Mouse (Mus musculus): ENCODE results near the gene Gm42791. TPM values are rescaled to one million over a fixed set of nuclear protein-coding genes. Genes with fewer than 3 reads are reported as not detected.

The Gm42791 gene
- polyA plus RNA-seq, 1 experiment from 2014 or later = not detected

GRCm38 (mm10) chr5:148862136-148862535 is 132.8 kb downstream of the Gm42791 start:
- Histone ChIP-seq H3K4me2 (ENCODE audit: low read depth, low read length, severe bottlenecking) (no peak overlapping the region), H3K9me3 (ENCODE audit: control insufficient read depth, low read length) (no peaks in the 10 kb centered on the region), H3K4me1 (replicated peaks; ENCODE audit: control insufficient read depth, insufficient read depth, low read length) (peaks cover 5% of the 10 kb centered on the region), H3K4me3 (ENCODE audit: low read depth, low read length) (no peak overlapping the region), H3K27ac (ENCODE audit: low read depth, low read length) (no peak overlapping the region), H3K36me3 (ENCODE audit: control insufficient read depth, insufficient read depth, low read length) (no peaks in the 10 kb centered on the region), H3K9ac (ENCODE audit: low read length) (no peak overlapping the region), H3K27me3 (ENCODE audit: control insufficient read depth, insufficient read depth, low read length) (no peaks in the 10 kb centered on the region)
- DNase-seq (ENCODE audit: low spot score) = no peak
- ATAC-seq (replicated peaks; ENCODE audit: low FRiP score) = no peak
- WGBS = 78% methylated on average over 8 of the region's 8 CpGs

DNA sequence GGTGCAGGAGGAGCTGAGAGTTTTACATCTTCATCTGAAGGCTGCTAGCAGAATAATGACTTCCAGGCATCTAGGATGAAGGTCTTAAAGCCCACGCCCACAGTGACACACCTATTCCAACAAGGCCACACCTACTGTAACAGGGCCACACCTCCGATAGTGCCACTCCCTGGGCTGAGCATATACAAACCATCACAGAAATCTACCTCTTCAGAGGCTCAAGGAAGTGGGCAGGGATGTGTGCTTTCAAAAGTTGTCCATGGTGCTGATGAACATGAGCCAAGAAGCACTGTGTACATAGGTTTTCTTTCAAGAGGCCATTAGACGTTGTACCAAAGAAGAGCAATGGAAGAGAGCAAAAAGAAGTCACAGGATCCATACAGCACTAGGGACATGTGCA is 137.4 kb downstream of the Gm42791 start:
- ATAC-seq (replicated peaks; ENCODE audit: low FRiP score) (no peak), DNase-seq (ENCODE audit: low spot score) (no peak)
- Histone ChIP-seq H3K4me1 (replicated peaks; ENCODE audit: control insufficient read depth, insufficient read depth, low read length) (peaks cover 7% of the 10 kb centered on the region), H3K4me3 (ENCODE audit: low read depth, low read length) (no peak overlapping the region), H3K36me3 (ENCODE audit: control insufficient read depth, insufficient read depth, low read length) (no peaks in the 10 kb centered on the region), H3K27me3 (ENCODE audit: control insufficient read depth, insufficient read depth, low read length) (no peaks in the 10 kb centered on the region), H3K9ac (ENCODE audit: low read length) (no peak overlapping the region), H3K9me3 (ENCODE audit: control insufficient read depth, low read length) (no peaks in the 10 kb centered on the region), H3K4me2 (ENCODE audit: low read depth, low read length, severe bottlenecking) (no peak overlapping the region), H3K27ac (ENCODE audit: low read depth, low read length) (no peak overlapping the region)
- 85% methylated on average over 3 of the region's 3 CpGs for WGBS

DNA sequence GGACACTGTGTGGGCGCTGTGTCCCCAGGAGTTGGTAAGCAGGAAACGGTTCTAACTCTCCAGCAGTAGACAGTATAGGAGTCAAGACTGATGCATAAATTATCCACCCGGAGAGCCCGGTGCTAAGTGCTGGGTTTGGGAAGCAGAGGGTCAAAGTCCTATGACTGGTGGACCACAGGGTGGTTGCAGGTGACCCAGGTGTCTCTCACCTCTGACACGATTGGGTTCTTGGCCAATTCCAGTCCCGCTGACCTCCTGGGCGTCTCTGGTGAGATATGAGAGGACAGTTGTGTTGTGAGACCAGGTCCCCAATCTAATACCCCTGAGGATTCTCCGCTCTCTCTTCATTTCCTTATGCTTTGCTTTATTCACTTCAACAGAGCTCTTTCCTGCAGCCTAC is 139.9 kb downstream of the Gm42791 start:
- 89% methylated on average over 8 of the region's 8 CpGs for WGBS
- DNase-seq (ENCODE audit: low spot score) = no peak
- no peak overlapping the region for H3K4me3 ChIP-seq (ENCODE audit: low read depth, low read length)
- no peaks in the 10 kb centered on the region for H3K36me3 ChIP-seq (ENCODE audit: control insufficient read depth, insufficient read depth, low read length)
- no peak overlapping the region for H3K27ac ChIP-seq (ENCODE audit: low read depth, low read length)
- no peak for ATAC-seq (replicated peaks; ENCODE audit: low FRiP score)
- peaks cover 4% of the 10 kb centered on the region for H3K4me1 ChIP-seq (replicated peaks; ENCODE audit: control insufficient read depth, insufficient read depth, low read length)
- no peaks in the 10 kb centered on the region for H3K9me3 ChIP-seq (ENCODE audit: control insufficient read depth, low read length)
- no peak overlapping the region for H3K4me2 ChIP-seq (ENCODE audit: low read depth, low read length, severe bottlenecking)
- H3K27me3 ChIP-seq (ENCODE audit: control insufficient read depth, insufficient read depth, low read length) = no peaks in the 10 kb centered on the region
- no peak overlapping the region for H3K9ac ChIP-seq (ENCODE audit: low read length)

DNA sequence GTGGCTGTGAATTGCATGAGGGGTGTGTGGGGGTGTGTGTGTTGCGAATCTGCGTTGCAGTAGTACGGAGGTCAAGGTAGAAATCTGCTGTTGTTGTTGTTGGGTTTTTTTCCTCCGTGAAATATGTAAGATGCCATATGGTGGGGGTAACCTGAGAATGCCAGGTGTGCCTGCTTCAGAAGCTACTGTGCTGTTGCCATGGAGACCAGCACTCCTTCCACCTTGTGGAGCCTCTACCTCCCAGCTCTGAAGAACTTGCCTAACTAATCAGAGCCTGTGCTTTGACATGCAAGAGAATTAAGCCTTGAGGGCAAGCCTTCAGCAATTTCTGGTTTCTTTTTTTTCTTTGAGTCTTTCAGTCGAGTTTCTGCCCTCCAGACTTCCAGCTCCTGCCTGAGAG is 140.8 kb downstream of the Gm42791 start:
- Histone ChIP-seq H3K4me1 (replicated peaks; ENCODE audit: control insufficient read depth, insufficient read depth, low read length) (peaks cover 4% of the 10 kb centered on the region), H3K4me3 (ENCODE audit: low read depth, low read length) (no peak overlapping the region), H3K4me2 (ENCODE audit: low read depth, low read length, severe bottlenecking) (no peak overlapping the region), H3K27me3 (ENCODE audit: control insufficient read depth, insufficient read depth, low read length) (no peaks in the 10 kb centered on the region), H3K9ac (ENCODE audit: low read length) (no peak overlapping the region), H3K27ac (ENCODE audit: low read depth, low read length) (no peak overlapping the region), H3K9me3 (ENCODE audit: control insufficient read depth, low read length) (no peaks in the 10 kb centered on the region), H3K36me3 (ENCODE audit: control insufficient read depth, insufficient read depth, low read length) (no peaks in the 10 kb centered on the region)
- ATAC-seq (replicated peaks; ENCODE audit: low FRiP score) (0 out of 2 replicates have a peak, but pooled peaks have one; percentile 18), DNase-seq (ENCODE audit: low spot score) (no peak)
- 30% methylated on average over 5 of the region's 5 CpGs for WGBS

GRCm38 (mm10) chr5:148849516-148849915 is 145.4 kb downstream of the Gm42791 start:
- Histone ChIP-seq H3K27me3 (ENCODE audit: control insufficient read depth, insufficient read depth, low read length) (no peaks in the 10 kb centered on the region), H3K4me2 (ENCODE audit: low read depth, low read length, severe bottlenecking) (no peak overlapping the region), H3K9me3 (ENCODE audit: control insufficient read depth, low read length) (no peaks in the 10 kb centered on the region), H3K4me1 (replicated peaks; ENCODE audit: control insufficient read depth, insufficient read depth, low read length) (peaks cover 4% of the 10 kb centered on the region), H3K9ac (ENCODE audit: low read length) (no peak overlapping the region), H3K4me3 (ENCODE audit: low read depth, low read length) (no peak overlapping the region), H3K27ac (ENCODE audit: low read depth, low read length) (no peak overlapping the region), H3K36me3 (ENCODE audit: control insufficient read depth, insufficient read depth, low read length) (no peaks in the 10 kb centered on the region)
- WGBS = 93% methylated on average over 6 of the region's 6 CpGs
- DNase-seq (ENCODE audit: low spot score) = no peak
- no peak for ATAC-seq (replicated peaks; ENCODE audit: low FRiP score)

- ATAC-seq (replicated peaks; ENCODE audit: low FRiP score) (no peak), DNase-seq (ENCODE audit: low spot score) (no peak)
- H3K4me2 ChIP-seq (ENCODE audit: low read depth, low read length, severe bottlenecking) = no peak overlapping the region
- H3K27me3 ChIP-seq (ENCODE audit: control insufficient read depth, insufficient read depth, low read length) = no peaks in the 10 kb centered on the region
- H3K4me1 ChIP-seq (replicated peaks; ENCODE audit: control insufficient read depth, insufficient read depth, low read length) = no peaks in the 10 kb centered on the region
- no peaks in the 10 kb centered on the region for H3K9me3 ChIP-seq (ENCODE audit: control insufficient read depth, low read length)
- 93% methylated on average over 5 of the region's 5 CpGs for WGBS
- H3K4me3 ChIP-seq (ENCODE audit: low read depth, low read length) = no peak overlapping the region
- H3K36me3 ChIP-seq (ENCODE audit: control insufficient read depth, insufficient read depth, low read length) = no peaks in the 10 kb centered on the region
- no peak overlapping the region for H3K9ac ChIP-seq (ENCODE audit: low read length)
- H3K27ac ChIP-seq (ENCODE audit: low read depth, low read length) = no peak overlapping the region
These were observed 147.9 kb downstream of the Gm42791 start for GRCm38 (mm10) chr5:148847032-148847431.

Other genes with a start within 250 kb of the Gm42791 start
- gene Katnal1, start 65.8 kb downstream of the Gm42791 start, polyA plus RNA-seq (2014; fragmentation: Nextera tagmentation; extraction: Ambion mirVana) = 34.0 and 37.0 TPM in 2 replicates
- gene Uspl1, start 189.2 kb upstream of the Gm42791 start, polyA plus RNA-seq (2014; fragmentation: Nextera tagmentation; extraction: Ambion mirVana) = 71.2 and 74.9 TPM in 2 replicates
- gene Hmgb1, start 189.3 kb upstream of the Gm42791 start, polyA plus RNA-seq (2014; fragmentation: Nextera tagmentation; extraction: Ambion mirVana) = 1,921 and 2,020 TPM in 2 replicates

Data from forebrain, embryonic 11.5 days (tissue).